Mouse (Mus musculus) fibroblast of lung, adult 2 months (primary cell): Measurements from ENCODE around the gene Stt3b.
"Not testable (repeated sequence)": the region's sequence is repeated elsewhere in the genome, so short reads cannot be mapped to it uniquely, and the experiment has no call there.

ENCODE experiments used
- DNase-seq: peaks from one replicate; pipeline ENCODE4 v3.0.0-alpha.2; 2011; ENCODE audit warnings: low read depth

Stt3b gene

GRCm38 (mm10) chr9:115317049-115317448, 6.8 kb upstream of the Stt3b start:
- no peak for DNase-seq

- DNase-seq = no peak
Observed at GRCm38 (mm10) chr9:115314556-115314955, 4.3 kb upstream of the Stt3b start.

GRCm38 (mm10) chr9:115313830-115314229, 3.6 kb upstream of the Stt3b start:
- DNase-seq = no peak

- DNase-seq = no peak
Observed at GRCm38 (mm10) chr9:115311223-115311520, 951 bp upstream of the Stt3b start.

DNA sequence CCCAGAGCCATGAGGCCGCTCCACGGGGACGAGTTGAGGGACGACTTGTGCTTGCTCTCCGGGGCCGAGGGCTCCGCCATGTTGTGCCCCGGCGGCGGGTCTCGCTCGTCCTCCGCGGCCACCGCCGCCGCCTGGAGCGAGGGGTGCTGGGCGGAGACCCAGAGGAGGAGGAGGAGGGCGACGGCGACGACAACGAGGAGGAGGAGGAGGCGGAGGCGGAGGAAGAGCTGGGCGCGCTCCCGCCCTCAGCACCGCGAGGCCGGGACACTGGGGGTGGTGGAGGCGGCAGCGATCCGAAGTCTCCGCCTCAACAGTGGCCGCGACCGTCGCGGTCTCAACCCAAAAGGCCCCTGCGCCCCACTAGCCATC, 260 bp downstream of the Stt3b start:
- DNase-seq = no peak

- DNase-seq = no peak
Observed at GRCm38 (mm10) chr9:115309381-115309971, 745 bp downstream of the Stt3b start.

GRCm38 (mm10) chr9:115308941-115309380, 1.3 kb downstream of the Stt3b start:
- DNase-seq = no peak

DNA sequence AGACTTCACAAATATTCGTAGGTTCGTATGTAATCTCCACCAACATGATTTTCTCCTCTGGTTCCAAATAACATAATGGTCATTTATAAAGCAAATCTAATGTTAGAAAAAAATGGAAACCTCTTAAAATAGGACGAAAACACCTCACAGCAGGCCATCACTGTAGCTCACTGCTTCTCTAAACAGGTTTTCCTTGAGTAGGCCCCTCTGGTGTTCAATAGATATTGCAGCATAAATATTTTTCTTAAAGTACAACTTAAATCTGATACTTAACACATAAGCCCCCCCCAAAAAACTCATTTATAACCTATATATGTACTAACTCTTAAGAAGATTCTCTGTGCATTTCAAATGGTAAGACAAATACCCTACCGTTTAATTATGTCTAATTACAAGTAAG, 1.8 kb downstream of the Stt3b start:
- DNase-seq = no peak

- no peak for DNase-seq
Observed at GRCm38 (mm10) chr9:115306202-115306601, 4.0 kb downstream of the Stt3b start.

DNA sequence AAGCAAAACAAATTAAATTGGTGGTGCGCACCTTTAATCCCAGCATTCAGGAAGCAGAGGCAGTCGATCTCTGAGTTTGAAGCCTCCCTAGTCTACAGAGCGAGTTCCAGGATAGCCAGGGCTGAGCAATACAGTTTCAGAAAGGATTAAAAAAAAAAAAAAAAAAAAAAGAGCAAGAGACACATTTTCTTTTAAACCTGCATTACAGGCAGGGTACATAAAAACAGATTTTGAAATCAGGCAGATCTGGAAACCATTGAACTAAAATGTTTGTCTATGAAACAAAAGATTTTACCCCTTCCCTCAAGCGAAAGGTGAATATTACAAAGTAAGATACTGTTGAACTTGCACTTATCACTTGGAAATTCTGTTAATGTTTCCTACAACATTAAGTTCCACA, 6.1 kb downstream of the Stt3b start:
- DNase-seq = no peak

GRCm38 (mm10) chr9:115301593-115301992, 8.6 kb downstream of the Stt3b start:
- no peak for DNase-seq

- no peak for DNase-seq
Observed at GRCm38 (mm10) chr9:115301002-115301579, 9.1 kb downstream of the Stt3b start.

GRCm38 (mm10) chr9:115296738-115297137, 13.5 kb downstream of the Stt3b start:
- DNase-seq = no peak

GRCm38 (mm10) chr9:115293920-115294594, 16.2 kb downstream of the Stt3b start:
- no peak for DNase-seq

DNA sequence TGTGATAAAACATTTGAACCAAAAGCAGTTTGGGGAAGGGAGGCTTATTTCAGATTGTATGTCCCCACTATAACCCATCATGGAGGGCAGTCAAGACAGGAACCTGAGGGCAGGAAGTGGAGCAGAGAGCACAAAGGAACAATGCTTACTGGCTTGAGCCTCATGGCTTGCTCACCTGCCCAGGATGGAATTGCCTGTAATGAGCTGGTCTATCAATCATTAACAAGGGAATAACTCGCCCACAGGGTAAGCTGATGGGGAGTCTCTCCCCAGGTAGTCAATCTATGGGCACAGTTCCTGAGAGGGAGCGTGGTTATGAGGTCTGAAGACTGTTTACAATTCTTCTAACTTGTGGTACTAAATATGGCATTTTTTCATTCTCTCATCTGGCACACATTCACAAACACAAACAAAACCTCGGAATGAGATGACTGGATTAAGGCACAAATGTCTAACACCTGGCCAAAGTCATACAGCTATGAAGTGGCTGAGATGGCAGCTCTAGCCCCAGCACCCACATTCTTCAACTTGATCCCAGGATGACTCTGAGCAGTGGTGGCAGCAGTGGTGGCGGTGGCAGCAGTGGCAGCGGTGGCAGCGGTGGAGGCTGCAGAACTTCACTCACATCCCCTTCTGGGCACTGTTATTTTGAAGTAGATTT, 22.3 kb downstream of the Stt3b start:
- no peak for DNase-seq

- DNase-seq = no peak
Observed at GRCm38 (mm10) chr9:115284385-115284784, 25.8 kb downstream of the Stt3b start.

- no peak for DNase-seq
Observed at GRCm38 (mm10) chr9:115283403-115283802, 26.8 kb downstream of the Stt3b start.

- DNase-seq = no peak
Observed at GRCm38 (mm10) chr9:115278641-115279040, 31.6 kb downstream of the Stt3b start.

DNA sequence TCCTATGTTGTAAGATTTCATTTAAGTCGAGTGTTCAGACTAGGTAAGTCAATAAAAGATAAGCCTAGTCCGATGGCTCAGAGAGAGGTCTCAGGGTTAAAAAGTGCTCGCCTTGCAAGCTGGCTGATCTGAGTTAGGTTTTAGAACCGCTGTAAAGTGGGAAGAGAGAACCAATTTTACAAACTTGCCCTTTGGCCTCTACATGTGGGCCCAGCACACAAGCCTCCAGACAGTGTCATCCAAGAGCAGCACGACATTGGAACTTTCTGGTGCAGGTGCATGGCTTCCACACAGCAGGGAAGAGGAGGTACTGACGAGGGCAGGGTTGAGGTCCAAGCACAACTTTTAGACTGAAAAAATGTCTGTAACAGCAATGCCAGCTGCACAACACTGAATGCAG, 35.4 kb downstream of the Stt3b start:
- DNase-seq = no peak

GRCm38 (mm10) chr9:115273095-115273649, 37.0 kb downstream of the Stt3b start:
- DNase-seq = no peak

DNA sequence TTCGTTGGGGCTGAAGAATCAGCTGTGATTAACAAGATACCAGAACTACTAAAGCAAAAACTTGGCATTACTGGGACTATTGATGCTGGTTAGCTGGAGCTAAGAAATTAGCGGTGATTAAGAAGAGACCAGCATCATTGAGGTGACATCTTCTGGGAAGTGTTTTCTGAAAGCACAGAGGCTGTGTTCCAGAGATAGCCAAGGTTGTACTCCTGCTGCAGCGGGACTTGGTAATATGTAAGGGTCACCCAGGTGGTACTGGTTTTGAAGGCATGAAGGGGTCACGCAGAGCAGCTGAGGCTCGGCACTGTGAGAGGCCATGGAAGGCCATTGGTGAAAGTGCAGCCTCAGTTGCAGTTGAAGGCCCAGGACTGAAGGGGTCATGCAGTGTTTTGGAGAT, 37.8 kb downstream of the Stt3b start:
- DNase-seq = not testable (repeated sequence)

GRCm38 (mm10) chr9:115271556-115271955, 38.7 kb downstream of the Stt3b start:
- DNase-seq = no peak

DNA sequence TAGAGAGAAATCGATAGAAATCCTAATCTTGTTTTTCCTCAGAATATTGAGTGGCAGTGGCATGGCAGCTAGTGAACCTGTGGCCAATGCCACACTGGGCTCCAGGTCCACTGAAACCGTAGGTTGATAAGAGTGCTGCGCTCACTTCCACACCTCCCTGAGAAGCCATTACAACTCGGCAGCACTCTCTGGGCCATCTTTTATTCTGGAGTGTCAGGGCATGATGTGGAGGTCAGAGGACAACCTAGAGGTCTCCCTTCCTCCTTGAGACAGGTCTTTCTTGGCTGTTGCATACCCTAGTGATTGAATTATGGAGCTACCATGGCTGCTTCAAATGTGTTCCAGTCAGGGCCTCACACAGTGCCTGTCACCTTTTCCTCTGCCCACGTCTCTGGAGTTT, 48.3 kb downstream of the Stt3b start:
- no peak for DNase-seq
